Mouse (Mus musculus): ENCODE data around the gene Rgs8.

The Rgs8 gene

GRCm38 (mm10) chr1:153746119-153746670 is 93.4 kb downstream of the Rgs8 start:
- DNase-seq, result no peak

DNA sequence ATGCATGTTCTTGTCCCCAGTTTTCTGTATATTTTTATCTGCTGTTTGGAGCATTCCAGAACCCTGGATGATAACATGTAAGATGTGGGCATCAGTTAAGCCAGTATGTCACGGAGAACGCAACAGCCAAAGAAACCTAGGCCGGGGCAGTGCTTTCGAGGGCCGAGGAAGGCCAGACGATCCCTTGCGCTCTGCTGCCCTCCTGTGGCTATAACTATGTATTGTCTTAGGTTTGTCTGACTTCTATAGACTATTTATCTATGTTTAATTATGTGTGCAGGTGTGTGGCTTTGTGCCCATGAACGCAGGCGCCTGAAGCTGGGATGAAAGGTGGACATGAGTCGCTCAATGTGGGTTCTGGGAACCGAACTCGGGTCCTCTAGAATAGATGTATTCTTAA is 93.9 kb downstream of the Rgs8 start:
- peak; percentile 81 to 85 for DNase-seq

- DNase-seq, result no peak
Observed at GRCm38 (mm10) chr1:153747861-153748530, 95.2 kb downstream of the Rgs8 start.

DNA sequence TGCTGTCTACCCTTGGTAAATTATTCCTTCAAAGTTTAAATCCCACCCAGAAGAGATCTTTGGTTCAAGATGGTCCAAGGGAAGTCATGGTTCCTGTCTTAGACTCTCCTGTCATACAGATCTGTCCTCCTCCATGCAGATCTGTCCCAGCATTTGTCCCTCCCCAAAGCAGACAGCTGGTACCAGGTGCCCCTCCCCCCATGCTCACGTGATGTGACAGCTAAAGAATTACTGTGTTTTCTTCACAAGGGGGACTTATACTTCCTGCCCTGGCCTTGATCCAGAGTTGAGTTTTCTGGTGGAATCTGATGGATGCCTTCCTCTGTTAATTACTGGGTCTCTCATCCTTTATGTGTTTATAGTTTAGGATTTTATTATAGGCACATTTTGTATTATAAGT is 95.7 kb downstream of the Rgs8 start:
- peak; percentile 85 to 88 for DNase-seq

DNA sequence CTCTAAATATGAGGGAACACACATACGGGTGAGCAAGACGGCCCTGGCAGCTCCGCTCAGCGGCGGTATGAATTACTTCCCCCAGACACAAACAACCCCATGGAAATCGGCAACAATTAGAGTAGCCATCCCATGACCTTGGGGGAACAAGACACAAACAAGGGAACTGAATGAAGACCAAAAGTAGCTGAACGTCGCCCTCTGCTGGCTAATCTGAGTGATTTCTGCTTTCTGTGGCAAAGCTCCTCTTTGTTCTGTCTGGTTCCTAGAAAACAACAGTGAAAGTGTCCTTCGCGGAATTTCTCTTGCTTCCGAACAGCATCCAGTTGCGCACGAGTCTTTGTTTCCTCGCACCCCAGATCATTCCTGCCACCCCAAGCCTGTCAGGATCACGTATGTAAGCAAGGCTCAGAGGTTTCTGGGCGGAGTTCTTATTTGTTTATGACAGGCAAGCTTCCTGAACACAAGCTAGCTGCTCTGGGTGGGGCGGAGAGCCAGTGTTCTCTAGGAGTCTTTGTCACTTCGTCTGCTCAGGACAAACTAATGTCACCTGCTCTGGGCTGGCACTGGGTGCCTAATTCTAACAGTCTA is 96.5 kb downstream of the Rgs8 start, which contains the start of gene Rnasel:
Rnasel (plus strand) TSS at position 216 of the 591 bp plus-strand sequence.
- DNase-seq, result peak; percentile 75 to 85

Measured in kidney, postnatal 4 days (tissue).